Mouse (Mus musculus): ENCODE results near the gene Krtap2-4.
A peak's percentile ranks its signal among the peaks of the same experiment; 100 is the strongest.
"Not testable (repeated sequence)": the region's sequence is repeated elsewhere in the genome, so short reads cannot be mapped to it uniquely, and the experiment has no call there.

The Krtap2-4 gene

GRCm38 (mm10) chr11:99614796-99615363, at the start of gene Krtap2-4:
Krtap2-4 (minus strand) TSS chr11:99614846.
- no peak for DNase-seq

- DNase-seq = no peak
These were observed 48.2 kb upstream of the Krtap2-4 start for GRCm38 (mm10) chr11:99662802-99663201.

GRCm38 (mm10) chr11:99659256-99659655, 44.6 kb upstream of the Krtap2-4 start:
- no peak for DNase-seq

DNA sequence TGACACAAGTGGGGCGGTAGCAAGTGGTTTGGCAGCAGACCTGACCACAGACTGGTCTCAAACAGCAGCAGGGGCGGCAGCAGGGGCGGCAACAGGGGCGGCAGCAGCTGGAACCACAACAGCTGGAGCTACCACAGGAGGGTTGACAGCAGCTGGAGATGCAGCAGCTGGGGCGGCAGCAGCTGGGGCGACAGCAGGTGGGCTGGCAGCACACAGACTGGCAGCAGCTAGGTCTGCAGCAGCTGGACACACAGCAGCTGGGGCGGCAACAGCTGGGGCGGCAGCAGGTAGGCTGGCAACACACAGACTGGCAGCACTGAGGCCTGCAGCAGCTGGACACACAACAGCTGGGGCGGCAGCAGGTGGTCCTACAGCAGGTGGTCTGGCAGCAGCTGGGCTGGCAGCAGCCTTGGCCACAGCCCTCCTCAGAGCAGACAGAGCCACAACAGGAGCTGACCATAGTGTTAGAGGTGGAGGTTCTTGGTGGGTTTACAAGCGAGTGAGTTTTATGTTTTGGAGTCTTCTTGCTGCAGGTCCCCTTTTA, 43.9 kb upstream of the Krtap2-4 start, which contains the start of gene Gm11563:
Gene Gm11563 (minus strand): TSS at position 494 of the 544 bp plus-strand sequence.
- not testable (repeated sequence) for DNase-seq

GRCm38 (mm10) chr11:99657051-99657450, 42.4 kb upstream of the Krtap2-4 start:
- DNase-seq = no peak

DNA sequence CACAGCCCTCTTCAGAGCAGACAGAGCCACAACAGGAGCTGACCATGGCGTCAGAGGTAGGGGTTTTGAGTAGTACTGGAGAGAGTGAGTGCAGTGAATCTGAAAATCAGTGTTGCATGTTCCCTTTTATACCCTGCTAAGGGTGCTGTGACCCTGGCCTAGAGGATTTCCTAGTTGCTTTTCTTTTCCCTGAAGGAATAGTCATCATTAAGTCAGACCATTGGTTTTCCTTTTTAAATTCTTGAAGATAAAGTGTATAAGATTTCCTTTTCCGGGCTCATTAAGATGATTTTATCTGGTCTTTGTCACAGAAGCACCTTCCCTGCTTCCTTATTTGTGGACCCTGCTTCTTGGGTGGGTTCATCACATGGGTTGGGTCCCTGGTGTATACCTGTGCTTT, 35.5 kb upstream of the Krtap2-4 start, which contains the start of gene Gm11555:
Gene Gm11555 (minus strand): TSS at position 101 of the 400 bp plus-strand sequence.
- no peak for DNase-seq

DNA sequence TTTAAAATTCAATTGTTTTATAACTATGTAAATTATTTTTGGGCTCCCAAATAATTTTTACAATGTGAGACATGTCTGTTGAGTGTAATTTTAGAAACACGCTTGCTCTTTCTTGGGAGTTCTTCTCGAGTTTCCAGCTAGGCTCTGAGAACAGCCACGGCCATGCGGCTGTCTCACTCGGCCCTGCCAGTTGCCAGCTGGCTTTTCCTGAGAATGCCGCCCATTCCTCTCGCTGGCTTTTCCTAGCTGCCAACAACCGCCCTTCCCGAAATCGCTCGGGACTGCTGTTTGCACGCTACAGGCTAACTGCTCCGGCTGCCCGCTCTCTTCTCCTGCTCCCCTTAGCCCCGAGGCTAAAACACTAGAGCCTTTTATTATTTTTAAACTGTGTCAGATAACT, 31.8 kb upstream of the Krtap2-4 start:
- DNase-seq = no peak

GRCm38 (mm10) chr11:99644351-99644750, 29.7 kb upstream of the Krtap2-4 start:
- no peak for DNase-seq

DNA sequence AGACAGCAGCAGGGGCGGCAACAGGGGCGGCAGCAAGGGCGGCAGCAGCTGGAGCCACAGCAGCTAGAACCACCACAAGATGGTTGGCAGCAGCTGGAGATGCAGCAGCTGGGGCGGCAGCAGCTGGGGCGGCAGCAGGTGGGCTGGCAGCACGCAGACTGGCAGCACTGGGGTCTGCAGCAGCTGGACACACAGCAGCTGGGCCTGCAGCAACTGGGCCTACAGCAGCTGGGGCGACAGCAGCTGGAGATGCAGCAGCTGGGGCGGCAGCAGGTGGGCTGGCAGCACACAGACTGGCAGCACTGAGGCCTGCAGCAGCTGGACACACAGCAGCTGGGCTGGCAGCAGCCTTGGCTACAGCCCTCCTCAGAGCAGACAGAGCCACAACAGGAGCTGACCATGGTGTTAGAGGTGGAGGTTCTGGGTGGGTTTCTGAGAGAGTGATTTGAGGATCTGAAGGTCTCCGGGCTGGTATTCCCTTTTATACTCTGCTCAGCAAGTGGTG, 29.0 kb upstream of the Krtap2-4 start, which contains the start of gene Krtap4-7:
Gene Krtap4-7 (minus strand): TSS at position 455 of the 505 bp plus-strand sequence.
- DNase-seq = not testable (repeated sequence)

- DNase-seq = no peak
These were observed 26.3 kb upstream of the Krtap2-4 start for GRCm38 (mm10) chr11:99640926-99641325.

- no peak for DNase-seq
These were observed 22.4 kb upstream of the Krtap2-4 start for GRCm38 (mm10) chr11:99637086-99637485.

- DNase-seq = no peak
These were observed 20.0 kb upstream of the Krtap2-4 start, which contains the start of gene Krtap4-2 for GRCm38 (mm10) chr11:99634653-99635134. Krtap4-2 (minus strand) TSS chr11:99635084.

- no peak for DNase-seq
These were observed 18.6 kb upstream of the Krtap2-4 start for GRCm38 (mm10) chr11:99633293-99633692.

GRCm38 (mm10) chr11:99630890-99631289, 16.2 kb upstream of the Krtap2-4 start:
- no peak for DNase-seq

DNA sequence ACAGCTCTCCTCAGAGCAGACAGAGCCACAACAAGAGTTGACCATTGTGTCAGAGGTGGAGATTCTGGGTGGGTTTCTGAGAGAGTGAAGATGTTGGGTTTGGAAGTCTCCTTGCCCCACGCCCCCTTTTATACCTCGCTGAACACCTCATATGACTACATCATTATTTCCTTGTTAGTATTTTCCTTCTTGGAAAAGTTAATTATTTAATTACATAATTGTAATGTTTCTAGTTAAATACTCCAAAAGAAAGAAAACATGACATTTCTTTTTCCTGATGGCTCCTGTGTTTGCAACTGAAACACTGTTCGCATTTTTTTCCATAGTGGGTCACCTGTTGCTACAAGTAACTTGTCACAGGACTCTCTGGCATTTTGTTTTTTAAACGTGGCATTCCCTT, 13.5 kb upstream of the Krtap2-4 start, which contains the start of gene Krtap4-1:
Gene Krtap4-1 (minus strand): TSS at position 101 of the 400 bp plus-strand sequence.
- DNase-seq = no peak

GRCm38 (mm10) chr11:99620335-99620734, 5.7 kb upstream of the Krtap2-4 start, which contains the start of gene Gm11562:
Gm11562 (minus strand) TSS chr11:99620435.
- no peak for DNase-seq

- not testable (repeated sequence) for DNase-seq
These were observed 4.6 kb downstream of the Krtap2-4 start, which contains the start of gene Gm11937 for GRCm38 (mm10) chr11:99610089-99610488. Gm11937 (minus strand) TSS chr11:99610189.

DNA sequence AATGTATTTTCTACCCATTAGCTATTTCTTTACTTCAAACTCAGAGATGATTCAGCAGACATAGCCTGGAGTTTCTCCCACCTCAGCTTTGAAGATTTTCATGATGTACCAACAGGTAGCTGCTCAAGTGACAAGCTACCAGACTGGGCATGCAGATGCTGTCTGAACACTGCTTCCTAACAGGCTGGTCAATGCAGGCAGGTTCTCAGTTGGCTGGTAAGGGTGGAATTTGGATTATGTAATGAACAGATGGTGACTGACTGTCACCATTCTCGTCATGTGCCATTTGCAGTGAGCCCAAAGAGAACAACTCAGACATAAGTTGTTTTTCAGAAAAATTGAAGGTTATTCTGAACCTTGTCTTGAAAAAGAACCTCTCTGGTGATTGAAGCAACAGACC, 5.5 kb downstream of the Krtap2-4 start:
- peak; percentile 64 for DNase-seq

GRCm38 (mm10) chr11:99603208-99603607, 11.4 kb downstream of the Krtap2-4 start, which contains the start of gene Gm11938:
Gm11938 (minus strand) TSS chr11:99603308.
- not testable (repeated sequence) for DNase-seq

- not testable (repeated sequence) for DNase-seq
These were observed 16.9 kb downstream of the Krtap2-4 start, which contains the start of gene Krtap9-3 for GRCm38 (mm10) chr11:99597742-99598141. Krtap9-3 (minus strand) TSS chr11:99598105.

DNA sequence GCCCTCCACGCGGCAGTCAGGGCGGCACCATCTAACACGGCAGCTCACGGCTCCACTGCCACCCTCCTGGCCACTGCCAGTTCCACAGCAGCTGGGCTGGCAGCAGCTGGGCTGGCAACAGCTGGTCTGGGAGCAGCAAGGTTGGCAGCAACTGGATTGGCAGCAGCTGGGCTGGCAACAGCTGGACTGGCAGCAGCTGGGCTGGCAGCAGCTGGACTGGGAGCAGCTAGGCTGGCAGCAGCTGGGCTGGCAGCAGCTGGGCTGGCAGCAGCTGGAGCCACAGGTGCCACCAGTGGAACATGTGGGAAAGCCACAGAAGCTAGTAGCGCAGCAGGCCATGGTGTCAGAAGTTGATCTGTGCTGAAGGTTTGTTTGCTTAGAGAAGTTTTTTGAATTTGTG, 23.7 kb downstream of the Krtap2-4 start, which contains the start of gene Krtap1-3:
Gene Krtap1-3 (minus strand): TSS at position 359 of the 400 bp plus-strand sequence.
- DNase-seq = no peak

- DNase-seq = no peak
These were observed 29.6 kb downstream of the Krtap2-4 start for GRCm38 (mm10) chr11:99585096-99585495.

DNA sequence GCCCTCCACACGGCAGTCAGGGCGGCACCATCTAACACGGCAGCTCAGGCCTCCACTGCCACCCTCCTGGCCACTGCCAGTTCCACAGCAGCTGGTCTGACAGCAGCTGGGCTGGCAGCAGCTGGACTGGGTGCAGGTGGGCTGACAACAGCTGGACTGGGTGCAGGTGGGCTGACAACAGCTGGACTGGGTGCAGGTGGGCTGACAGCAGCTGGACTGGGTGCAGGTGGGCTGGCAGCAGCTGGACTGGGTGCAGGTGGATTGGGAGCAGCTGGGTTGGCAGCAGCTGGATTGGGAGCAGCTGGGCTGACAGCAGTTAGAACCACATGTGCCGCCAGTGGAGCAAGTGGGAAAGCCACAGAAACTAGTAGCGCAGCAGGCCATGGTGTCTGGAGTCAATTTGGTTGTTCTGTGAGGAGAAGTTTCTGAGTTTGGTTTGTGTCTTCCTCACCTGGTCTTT, 31.4 kb downstream of the Krtap2-4 start, which contains the start of gene Krtap1-4:
Gene Krtap1-4 (minus strand): TSS at position 410 of the 460 bp plus-strand sequence.
- no peak for DNase-seq
